Mouse (Mus musculus) gastrocnemius, postnatal 10 days (tissue): ENCODE results near the gene Fam184b. TPM values are rescaled to one million over a fixed set of nuclear protein-coding genes. Genes with fewer than 3 reads are reported as not detected.
A peak's percentile ranks its signal among the peaks of the same experiment; 100 is the strongest.

Experiments
- DNase-seq: peaks from one replicate; pipeline ENCODE4 v3.0.0; 2021; ENCODE audit warnings: mixed read lengths
- total RNA-seq, 2 experiments: library from RNA; stranded (reverse); gene quantifications; 2 replicates each; pipeline ENCODE4 v1.2.3; 2021

Gene Fam184b
- total RNA-seq, 2 experiments from 2014 or later, result 2.0 to 2.3 TPM

DNA sequence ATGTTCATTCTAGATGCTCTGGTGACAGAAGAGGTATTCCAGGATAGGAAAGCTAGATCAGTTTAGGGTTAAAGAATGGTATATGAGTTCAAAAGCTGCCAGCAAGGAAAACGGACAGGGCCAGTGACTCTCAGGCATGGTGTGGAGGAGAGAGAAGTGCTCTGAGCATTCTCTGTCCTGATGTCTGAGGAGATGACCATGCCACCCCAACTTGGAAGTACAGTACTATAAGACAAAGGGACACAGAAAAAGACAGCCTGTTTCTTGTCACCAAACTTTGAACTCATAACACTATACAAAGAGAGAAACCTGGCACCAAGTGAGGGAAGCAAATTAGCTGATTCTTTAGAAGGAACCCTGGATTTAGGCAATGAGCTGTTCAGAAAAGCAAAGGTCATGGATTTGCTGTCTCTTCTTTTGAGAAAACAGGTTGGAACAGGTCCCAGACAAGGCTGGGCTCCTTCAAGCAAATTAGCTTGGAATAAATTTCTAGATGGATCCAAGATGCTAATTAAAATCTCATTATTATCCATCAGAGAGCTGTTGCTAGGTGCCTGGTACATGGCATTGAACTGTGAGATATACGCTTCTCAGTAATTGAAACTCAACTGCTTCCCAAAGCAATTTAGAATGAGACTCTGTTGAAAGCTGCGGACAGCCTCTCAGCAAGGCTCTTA, 43.9 kb downstream of the Fam184b start:
- no peak for DNase-seq

DNA sequence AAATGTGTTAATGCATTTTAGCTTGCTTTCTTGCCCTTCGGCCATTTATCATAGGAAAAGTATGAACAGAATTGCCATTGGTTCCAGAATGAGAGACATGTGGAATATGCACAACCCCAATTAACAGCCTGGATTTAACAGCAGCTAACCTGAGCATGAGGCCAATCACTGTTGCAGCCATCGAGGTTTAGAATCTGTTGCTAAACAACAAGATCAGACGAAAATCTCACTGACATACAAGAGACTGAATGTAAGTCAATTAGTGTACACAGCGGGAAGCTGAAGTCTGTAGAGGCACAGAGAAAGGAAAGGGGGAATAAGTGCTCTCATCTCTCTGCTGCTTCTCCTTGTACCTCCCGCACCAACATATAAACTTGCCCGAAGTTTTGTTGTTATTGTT, 46.1 kb downstream of the Fam184b start:
- no peak for DNase-seq

DNA sequence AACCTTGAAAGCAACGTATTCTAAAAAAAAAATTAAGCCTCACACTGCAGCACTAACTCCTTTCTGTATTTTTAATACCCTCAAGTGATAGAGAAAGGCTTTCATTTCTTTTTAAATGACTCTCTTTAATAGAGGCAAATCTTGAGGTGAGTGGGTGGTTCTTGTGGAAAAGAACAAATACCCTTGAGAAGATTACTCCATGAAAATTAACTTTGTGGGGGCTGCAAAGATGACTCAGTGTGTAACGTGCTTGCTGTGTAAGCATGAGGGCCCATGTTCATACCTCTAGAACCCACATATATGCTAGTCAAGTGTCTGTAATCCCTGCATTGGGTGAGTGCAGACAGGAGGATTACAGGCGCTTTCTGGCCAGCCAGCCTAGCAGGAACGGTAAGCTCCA, 49.3 kb downstream of the Fam184b start:
- DNase-seq, result no peak

DNA sequence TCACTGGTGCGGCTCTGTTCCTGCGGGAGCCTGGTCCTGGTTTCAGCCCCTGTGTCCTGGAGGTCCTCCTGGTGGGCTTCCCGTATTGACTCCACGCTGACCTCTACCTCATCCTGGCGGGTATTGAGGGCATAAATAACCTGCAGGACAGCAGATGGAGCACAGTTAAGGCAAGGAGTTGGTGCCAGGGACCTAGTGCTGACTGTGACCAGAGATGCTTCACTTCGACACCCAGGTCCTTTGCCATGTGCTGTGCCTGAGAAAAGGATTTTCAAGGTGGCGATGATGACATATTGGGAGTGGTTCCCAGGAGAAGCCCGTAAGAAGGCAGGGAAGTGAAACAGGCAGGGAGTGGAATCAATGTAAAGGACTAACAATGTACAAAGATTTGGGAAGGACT, 54.8 kb downstream of the Fam184b start:
- DNase-seq, result no peak

DNA sequence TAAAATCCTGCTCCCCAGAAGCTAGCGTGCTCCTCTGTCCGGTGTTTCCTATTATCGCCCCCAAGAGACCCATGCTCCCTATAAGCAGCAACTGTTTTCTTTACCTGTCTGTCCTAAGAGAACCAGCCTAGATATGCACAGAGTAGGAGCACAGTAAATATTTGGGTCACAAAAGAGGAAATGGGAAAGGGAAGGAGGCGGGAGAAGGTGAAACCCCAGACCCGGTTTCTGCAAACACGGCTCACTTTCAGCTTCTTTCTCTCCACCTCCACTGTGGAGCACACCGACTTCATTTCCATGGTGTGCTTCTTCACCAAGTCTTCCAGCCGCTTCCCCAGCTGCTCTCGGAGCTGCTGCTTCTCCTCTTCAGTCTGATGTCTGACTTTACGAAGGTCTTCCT, 59.1 kb downstream of the Fam184b start:
- no peak for DNase-seq

DNA sequence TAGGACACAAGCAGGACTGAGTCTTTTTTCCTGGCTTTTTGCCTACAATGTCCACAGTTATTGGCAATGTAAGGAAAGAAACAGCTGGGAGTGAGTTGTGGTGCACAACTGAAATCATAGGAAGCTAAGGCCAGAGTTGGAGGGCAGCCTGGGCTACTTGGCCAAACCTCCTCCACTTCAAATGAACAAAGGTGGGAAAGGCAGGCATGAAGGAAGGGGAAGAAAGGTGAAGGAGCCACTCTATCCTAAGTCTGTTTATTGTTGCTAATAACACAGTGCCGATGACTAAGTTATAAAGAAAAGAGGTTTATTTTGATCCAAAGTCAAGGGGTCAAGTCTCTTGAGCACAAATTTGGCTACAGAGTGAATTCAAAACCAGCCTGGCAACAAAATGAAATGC, 62.0 kb downstream of the Fam184b start:
- no peak for DNase-seq

DNA sequence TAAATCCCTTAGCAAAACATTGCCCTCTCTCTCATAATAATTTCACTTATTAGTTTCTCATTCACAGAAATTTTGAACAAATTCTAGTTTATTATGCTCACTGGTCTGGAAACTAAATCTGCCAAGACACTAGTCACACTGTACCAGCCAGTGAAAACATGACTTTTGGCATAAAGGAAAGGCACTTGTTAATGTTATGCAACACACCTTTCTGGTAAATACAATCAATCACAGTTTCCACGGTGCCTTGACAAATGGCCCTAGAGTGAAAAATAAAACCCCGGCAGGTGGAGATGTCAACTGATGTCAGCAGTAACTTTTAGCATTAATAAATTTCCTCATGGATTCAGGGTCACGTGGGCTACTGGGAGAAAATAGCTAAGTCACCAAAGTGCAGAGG, 62.7 kb downstream of the Fam184b start:
- DNase-seq, result no peak

DNA sequence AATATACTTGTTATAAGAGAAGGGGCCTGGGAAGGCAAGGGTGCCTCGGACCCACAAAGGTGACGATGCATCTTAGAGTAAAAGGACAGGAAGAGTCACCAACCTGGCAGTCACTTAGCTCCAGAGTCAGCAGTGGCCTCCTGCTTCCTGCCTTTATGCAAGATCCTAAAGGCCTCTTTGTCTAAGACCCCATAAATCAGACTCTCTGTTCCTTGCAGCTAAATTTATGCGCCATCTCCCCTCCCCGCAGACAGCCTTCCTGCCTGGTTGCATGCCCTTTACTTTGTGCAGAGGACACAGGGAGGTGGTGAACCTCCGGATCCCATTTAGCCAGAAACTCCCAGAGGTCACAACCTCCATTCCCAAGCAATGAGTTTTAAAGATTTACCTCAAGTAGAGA, 66.6 kb downstream of the Fam184b start:
- DNase-seq, result no peak

DNA sequence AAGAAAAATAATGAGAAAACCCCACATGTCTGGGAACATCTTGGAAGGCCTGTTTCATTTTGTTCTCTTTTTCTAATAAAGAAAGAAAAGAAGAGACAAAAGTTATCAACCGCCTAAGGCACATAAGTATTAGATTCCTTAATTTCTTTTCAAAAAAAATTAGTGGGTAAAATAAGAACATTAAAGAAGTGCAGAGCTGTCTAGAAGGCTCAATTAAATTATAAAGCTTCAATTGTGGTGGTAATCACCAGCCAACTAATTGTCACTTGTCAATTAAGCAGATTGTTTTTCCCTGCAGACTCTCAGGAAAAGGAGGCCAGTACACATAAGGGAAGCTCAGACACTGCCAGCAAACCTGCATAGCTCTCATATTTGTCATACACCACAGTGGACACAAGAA, 73.6 kb downstream of the Fam184b start:
- no peak for DNase-seq

DNA sequence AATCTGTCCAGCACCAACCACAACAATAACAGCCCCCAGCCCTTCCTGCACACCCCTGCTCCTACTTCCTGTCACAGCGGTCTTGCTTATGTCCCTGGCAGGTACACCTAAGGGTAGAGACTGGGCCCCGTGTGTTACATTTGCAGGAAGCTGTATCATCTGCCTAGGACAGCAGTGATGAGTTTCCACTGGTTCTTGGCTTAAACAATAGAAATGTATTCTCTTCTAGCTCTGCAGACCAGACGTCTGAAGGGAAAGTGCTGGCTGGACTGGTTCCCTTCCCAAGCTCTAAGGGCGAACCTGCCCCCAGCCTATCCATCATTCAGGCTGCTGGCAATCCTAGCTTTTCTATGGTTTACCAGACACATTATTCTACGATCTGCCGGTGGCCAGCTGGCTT, 75.4 kb downstream of the Fam184b start:
- DNase-seq, result no peak

DNA sequence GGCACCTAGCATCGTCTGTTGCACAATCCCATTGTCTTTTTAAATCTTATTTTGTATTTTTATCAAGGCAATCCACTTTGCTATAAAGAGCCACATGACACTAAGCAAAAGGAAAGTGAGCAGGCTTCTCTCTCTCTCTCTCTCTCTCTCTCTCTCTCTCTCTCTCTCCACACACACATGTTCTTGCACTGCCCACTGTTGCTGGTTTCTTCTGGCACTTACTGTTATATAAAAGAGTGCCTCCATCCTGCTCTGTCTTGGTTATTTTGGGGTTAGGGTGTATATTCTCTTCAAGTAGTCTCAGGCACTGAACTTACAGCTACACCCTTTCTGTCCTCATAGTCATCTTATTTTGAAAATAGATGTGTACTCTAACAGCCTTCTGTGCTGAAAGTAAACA, 89.8 kb downstream of the Fam184b start:
- no peak for DNase-seq

DNA sequence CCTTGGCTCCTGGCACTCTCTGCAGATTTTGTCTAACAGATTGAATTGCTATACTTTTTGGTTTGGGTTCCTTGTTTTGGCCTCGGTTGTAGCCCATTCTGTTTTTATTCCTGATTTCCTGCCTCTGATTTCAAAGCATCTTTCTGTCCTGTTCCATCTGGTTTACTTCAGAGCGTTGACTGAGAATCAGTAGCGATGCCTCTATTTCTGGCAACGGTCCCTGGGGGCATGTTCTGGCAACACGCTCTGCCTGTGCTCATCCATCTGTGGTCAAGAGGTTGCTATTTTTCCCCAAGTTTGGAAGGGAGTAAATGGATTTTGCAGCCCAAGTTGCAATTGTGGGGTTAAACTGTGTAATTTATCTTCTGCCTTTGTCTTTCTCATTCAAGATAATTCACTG, 96.0 kb downstream of the Fam184b start:
- no peak for DNase-seq

DNA sequence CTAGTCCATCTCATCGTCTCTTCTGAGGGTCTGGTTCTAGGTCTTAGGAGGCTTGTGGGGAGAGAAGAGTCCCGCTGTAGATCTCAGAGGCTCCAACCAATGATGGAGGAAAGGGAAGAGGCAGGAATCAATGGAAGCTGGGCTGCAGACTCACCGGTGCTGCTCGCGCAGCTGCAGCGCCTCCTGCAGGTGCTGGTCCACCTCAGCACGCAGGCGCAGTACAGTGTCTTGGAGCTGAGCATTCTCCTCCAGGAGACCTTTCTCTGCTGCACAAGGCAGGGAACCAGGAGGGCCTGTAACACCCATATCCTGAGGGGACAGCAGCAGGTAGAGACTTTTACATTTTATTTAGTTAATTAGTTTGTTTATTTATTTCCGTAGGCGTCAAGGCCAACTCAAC, 99.9 kb downstream of the Fam184b start:
- DNase-seq, result no peak

DNA sequence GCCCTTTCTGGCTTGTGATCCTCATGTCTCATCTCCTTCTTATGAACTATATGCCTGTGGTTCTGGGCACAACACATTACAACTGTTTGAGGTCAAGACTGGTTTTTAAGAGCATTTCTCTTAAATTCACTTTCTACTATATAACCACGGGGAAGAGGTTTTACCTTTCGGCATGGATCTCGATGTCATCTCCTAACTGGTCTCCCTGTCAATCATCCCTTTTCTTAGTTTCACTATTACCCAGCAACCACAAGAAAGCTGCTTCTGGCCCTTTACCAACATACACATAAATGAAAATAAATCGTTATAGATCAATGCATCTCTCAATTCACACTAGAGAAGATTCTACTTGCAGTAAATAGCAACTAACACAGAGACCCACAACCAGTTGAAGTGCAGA, 104.2 kb downstream of the Fam184b start:
- DNase-seq, result no peak

DNA sequence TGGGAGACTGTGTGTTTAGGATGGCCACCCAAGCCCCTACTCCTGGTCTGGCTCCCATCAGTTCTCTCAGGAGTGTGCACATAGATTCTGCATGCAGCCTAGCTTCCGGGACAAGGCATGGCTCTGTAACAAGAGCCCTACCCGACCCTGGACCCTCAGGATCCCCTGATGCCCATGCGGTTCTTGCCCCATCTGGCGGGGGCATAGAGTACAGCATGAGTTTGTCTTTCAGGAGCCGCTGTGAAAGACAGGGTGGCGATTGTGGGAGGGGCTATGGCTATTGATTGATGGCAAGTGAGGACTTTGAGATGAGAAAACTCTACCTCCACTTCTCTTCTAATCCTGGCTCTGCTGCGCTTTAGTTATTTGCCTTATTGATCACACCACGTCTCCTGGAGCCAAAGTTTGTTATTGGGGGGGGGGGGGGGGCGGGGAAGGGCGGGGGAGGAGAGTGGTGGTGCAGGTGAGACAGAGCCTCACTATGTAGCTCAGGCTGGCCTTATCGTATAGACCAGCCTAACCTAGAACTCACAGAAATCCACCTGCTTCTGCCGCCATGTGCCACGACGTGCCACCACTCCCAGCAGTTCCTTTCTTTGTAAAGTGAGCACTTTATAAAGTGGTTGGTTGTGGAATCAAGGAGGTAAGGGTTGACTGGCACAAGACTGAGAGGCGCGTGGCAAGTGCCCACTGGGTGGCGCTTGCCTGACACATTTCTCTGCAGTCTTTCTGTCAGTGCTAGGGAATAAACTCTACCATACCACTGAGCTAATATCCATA, 104.9 kb downstream of the Fam184b start:
- peak; percentile 30 for DNase-seq

DNA sequence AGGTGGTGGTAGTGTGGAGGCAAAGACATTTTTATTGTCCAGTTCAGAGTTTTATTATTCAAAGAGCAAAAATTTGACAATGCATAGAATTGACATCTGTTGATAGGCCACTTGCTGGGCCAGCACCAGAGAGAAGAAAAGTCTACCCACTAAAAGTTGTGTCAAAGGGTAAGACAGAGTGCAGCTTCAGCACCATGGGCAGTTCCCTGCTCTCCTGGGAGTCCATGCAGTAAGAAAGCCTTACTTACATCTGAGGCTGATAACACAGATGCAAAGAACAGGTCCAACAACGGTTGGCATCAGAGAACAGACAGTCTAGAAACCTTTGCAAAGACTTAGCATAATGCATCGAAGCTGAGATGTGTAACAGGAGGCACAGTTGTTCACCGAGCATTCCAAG, 109.7 kb downstream of the Fam184b start:
- no peak for DNase-seq

DNA sequence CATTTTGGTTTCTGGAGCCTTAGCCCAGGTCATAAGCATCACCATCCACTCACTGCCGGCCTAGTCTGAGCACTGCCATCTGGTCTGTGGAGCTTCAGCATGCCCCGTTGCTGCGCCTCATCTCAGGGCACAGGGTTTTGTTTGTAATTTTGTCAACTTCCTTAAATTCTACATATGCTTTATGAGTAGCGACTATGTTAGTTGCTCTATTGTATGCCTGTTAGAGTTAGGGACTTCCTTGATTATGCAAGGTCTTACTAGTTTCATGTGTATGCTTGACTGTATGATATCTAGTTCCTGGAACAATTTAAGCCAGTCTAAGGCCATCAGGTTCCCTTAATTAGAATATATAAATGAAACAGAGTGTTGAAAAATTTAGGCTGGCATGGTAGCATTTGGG, 113.1 kb downstream of the Fam184b start:
- no peak for DNase-seq

DNA sequence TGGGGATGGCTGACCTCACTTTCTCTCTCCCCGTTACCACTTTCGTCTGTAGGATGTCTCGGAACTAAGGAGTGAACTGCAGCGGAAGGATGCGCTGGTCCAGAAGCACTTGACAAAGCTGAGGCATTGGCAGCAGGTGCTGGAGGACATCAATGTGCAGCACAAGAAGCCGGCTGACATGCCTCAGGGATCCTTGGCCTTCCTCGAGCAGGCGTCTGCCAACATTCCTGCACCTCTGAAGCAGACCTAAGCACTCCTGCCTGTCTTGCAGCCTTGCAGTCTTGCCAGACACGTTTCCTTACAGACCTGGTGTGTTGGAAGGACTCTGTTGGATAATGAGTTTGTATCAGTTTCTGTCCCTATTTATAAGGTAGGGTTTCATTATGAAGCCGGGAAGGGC, 114.3 kb downstream of the Fam184b start:
- DNase-seq, result no peak

DNA sequence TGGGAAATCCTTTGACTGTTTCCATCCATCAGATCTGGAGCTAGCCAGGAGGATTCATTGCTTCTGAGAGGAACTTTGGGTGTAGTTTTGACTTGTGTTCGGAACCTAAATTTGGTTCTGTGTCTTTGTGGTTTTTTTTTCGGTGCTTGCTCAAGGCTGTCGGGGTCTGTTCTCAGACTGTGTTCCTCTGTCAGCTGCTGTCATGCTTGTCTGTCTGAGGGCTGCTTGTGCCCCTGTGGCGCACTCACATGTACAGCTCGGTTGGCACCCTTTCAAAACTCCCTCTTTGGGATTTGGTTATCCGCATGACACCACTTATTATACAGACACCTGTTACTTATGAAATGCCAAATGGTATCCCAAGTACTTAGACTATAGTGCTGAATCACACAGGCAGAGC, 117.8 kb downstream of the Fam184b start:
- DNase-seq, result no peak

DNA sequence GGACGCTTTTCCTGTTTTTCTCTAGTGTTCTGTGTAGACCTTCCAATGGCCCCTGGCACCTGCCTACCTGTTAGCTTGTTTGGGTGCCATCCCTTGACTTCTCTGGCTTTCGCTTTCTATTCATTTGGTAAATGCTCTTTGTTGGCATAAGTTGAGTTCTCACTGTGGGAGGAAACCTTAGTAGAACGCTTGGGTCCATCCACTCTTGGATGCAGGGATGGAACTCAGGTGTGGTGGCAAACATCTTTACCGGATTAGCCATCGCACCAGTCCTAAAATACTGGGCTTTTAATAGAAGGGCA, 118.7 kb downstream of the Fam184b start:
- no peak for DNase-seq

DNA sequence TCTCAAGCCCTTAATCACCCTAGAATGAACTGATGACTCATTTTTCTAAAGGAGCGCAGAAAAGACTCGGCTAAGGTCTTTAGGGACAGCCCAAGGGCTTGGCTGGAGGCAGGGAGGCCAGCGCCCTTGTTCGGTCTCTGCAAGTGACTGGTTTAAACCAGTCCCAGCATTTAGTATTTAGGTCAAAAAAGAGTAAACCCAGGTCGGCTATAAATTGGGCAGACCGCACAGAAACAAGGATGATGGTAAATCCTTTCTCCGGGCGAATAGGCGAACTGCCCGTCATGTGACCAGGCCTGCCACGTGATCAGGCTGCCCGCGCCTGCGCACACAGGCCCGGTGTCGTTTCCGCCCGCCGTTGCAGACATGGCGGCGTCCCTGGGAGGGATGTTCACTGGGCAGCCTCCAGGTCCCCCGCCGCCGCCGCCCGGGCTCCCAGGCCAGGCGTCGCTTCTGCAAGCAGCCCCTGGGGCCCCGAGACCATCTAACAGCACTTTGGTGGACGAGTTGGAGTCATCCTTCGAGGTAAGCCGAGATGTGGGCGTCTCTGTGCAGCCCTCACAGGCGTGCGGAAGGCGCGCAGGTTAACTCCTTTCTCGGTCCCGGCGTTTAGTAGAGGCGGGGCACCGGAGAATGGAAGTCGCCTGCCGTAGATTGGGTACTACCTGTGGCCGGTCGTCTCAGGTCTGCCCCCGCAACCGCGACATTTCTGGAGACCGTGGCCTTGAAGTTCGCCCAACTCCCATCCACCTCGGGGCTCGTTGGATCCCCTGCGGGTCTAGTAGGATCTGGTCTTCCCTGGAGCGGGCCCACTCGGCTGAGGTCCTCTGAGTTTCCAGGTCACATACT, 119.2 kb downstream of the Fam184b start, which contains the start of gene Med28:
TSS of gene Med28 (plus strand) at position 270 of the 849 bp plus-strand sequence.
- peak; percentile 96 for DNase-seq

DNA sequence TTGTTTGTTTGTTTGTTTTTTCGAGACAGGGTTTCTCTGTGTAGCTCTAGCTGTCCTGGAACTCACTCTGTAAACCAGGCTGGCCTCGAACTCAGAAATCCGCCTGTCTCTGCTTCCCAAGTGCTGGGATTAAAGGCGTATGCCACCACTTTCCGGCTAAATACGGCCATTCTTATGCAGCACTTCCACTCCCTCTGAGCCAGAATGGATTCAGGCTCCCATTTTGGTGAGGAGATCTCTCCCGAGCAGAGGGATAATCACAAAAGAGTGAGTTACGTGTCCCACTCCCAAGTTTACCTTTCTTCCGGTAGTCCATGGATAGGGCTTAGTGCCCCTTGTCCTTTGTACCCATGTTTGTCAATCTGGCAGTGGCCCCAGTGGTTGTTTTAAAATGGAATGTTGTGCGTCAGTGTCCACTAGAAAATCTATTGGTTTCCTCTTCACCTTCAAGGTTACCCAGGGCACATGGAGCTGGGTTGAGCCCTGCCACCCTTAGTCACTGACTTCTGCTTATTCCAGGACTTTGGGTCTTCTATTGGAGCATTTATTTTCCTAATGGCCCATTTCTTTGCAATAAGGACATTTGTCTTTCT, 124.2 kb downstream of the Fam184b start:
- DNase-seq, result no peak

DNA sequence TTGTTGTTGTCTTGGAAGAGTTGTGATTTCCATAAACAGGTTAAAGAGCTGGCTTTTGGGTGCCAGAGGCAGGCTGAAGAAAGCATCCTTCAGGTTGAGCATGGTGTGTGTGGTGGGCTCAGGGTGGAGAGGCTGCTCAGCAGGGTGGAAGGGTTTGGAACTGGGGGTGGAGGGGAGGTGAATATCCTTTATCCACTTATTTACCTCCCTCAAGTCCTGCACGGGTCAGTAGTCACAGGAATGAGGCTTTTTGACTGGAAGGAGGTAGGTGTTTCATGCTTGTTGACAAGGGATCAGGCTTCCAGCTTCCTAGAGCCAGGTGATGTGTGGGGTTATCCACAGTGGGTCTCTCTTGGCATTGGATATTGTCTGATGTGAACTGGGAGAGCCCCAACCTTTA, 124.8 kb downstream of the Fam184b start:
- DNase-seq, result no peak
